17 mouse cellular contexts compared by ENCODE assay signal in genomic region chr14:24542901-24543300, GRCm38 (mm10). TPM values are rescaled to one million over a fixed set of nuclear protein-coding genes. Genes with fewer than 3 reads are reported as not detected.
DNase-seq lines count a peak whose midpoint lies in the region; ATAC-seq and TF ChIP-seq lines count a peak whose summit lies in the region.
"Had no signal": no experiment of that assay in that cellular context is flagged by ENCODE, and none has a peak within 500 bp of the region (broad histone marks: within the 10 kb centered on the region; RNA-seq: fewer than 3 reads in every experiment).

No protein-coding gene starts in this region.

- TF ChIP-seq CTCF in forebrain, postnatal 0 days (IDR thresholded peaks at IDR 0.05; ENCODE audit: low read depth), result no peak
- TF ChIP-seq CTCF in heart, adult 2 months (IDR thresholded peaks at IDR 0.05), result no peak

- peaks cover 9% of the 10 kb centered on the region for H3K9me3 ChIP-seq in forebrain, embryonic 13.5 days (replicated peaks)
- H3K9me3 ChIP-seq in forebrain, postnatal 0 days (ENCODE audit: low read length), result no peaks in the 10 kb centered on the region
- no peaks in the 10 kb centered on the region; the same call in 1 of the 2 replicates for H3K9me3 ChIP-seq in midbrain, embryonic 11.5 days (ENCODE audit: control insufficient read depth, low read length)
- no peaks in the 10 kb centered on the region for H3K9me3 ChIP-seq in midbrain, embryonic 16.5 days (replicated peaks; ENCODE audit: control insufficient read depth, low read length, poor library complexity, severe bottlenecking)
- H3K9me3 ChIP-seq in limb, embryonic 15.5 days, result no peaks in the 10 kb centered on the region
- H3K9me3 ChIP-seq: kidney, embryonic 15.5 days had no signal

- TF ChIP-seq EP300 in heart, adult 2 months (IDR thresholded peaks at IDR 0.05; ENCODE audit: insufficient read depth, low read depth, low read length), result no peak

- peaks cover 9% of the 10 kb centered on the region for H3K4me1 ChIP-seq in forebrain, embryonic 13.5 days
- H3K4me1 ChIP-seq in forebrain, postnatal 0 days (ENCODE audit: insufficient read depth), result no peaks in the 10 kb centered on the region
- H3K4me1 ChIP-seq in midbrain, embryonic 11.5 days (ENCODE audit: control insufficient read depth, insufficient read depth, low read length), result no peaks in the 10 kb centered on the region
- H3K4me1 ChIP-seq in midbrain, embryonic 16.5 days (ENCODE audit: control insufficient read depth, insufficient read depth, low read length), result no peaks in the 10 kb centered on the region
- no peaks in the 10 kb centered on the region for H3K4me1 ChIP-seq in limb, embryonic 15.5 days
- H3K4me1 ChIP-seq in heart, adult 2 months (ENCODE audit: control insufficient read depth, insufficient read depth, low read length), result no peaks in the 10 kb centered on the region
- H3K4me1 ChIP-seq: kidney, embryonic 15.5 days had no signal

- H3K27ac ChIP-seq in forebrain, embryonic 13.5 days, result peak overlapping the region; percentile 59
- no peak overlapping the region for H3K27ac ChIP-seq in forebrain, postnatal 0 days (ENCODE audit: low read depth, low read length)
- H3K27ac ChIP-seq in midbrain, embryonic 11.5 days (ENCODE audit: low read depth, low read length), result no peak overlapping the region
- H3K27ac ChIP-seq in midbrain, embryonic 16.5 days (ENCODE audit: low read length), result no peak overlapping the region
- peak overlapping the region; percentile 3; the same call in 1 of the 2 replicates for H3K27ac ChIP-seq in limb, embryonic 15.5 days
- no peak overlapping the region for H3K27ac ChIP-seq in heart, adult 2 months
- H3K27ac ChIP-seq: kidney, embryonic 15.5 days; liver, embryonic 14.5 days; stomach, postnatal 0 days had no signal

- no peaks in the 10 kb centered on the region for H3K79me2 ChIP-seq in heart, adult 2 months (replicated peaks; ENCODE audit: control insufficient read depth, insufficient read depth, low read length)

- no peaks in the 10 kb centered on the region for H3K36me3 ChIP-seq in forebrain, embryonic 13.5 days (ENCODE audit: poor library complexity, severe bottlenecking)
- H3K36me3 ChIP-seq in forebrain, postnatal 0 days (ENCODE audit: insufficient read depth), result no peaks in the 10 kb centered on the region
- H3K36me3 ChIP-seq in midbrain, embryonic 11.5 days (ENCODE audit: control insufficient read depth, insufficient read depth, low read length), result no peaks in the 10 kb centered on the region
- H3K36me3 ChIP-seq in midbrain, embryonic 16.5 days (ENCODE audit: control insufficient read depth, insufficient read depth, low read length), result no peaks in the 10 kb centered on the region
- H3K36me3 ChIP-seq in limb, embryonic 15.5 days, result no peaks in the 10 kb centered on the region
- no peaks in the 10 kb centered on the region for H3K36me3 ChIP-seq in heart, adult 2 months (ENCODE audit: control insufficient read depth, insufficient read depth, low read length)
- H3K36me3 ChIP-seq: kidney, embryonic 15.5 days had no signal

- H3K4me3 ChIP-seq in forebrain, embryonic 13.5 days, result no peak overlapping the region
- H3K4me3 ChIP-seq in forebrain, postnatal 0 days (ENCODE audit: low read depth, low read length), result no peak overlapping the region
- H3K4me3 ChIP-seq in midbrain, embryonic 11.5 days (ENCODE audit: low read depth, low read length), result no peak overlapping the region
- no peak overlapping the region for H3K4me3 ChIP-seq in midbrain, embryonic 16.5 days (ENCODE audit: low read depth, low read length)
- H3K4me3 ChIP-seq in limb, embryonic 15.5 days, result no peak overlapping the region
- H3K4me3 ChIP-seq in heart, adult 2 months, result no peak overlapping the region
- H3K4me3 ChIP-seq: kidney, embryonic 15.5 days had no signal

- WGBS in forebrain, embryonic 13.5 days, result 66% methylated on average over 4 of the region's 4 CpGs
- WGBS in forebrain, postnatal 0 days, result 39% methylated on average over 4 of the region's 4 CpGs
- WGBS in midbrain, embryonic 11.5 days, result 81% methylated on average over 4 of the region's 4 CpGs
- WGBS in midbrain, embryonic 16.5 days, result 58% methylated on average over 4 of the region's 4 CpGs
- WGBS in limb, embryonic 15.5 days, result 43% methylated on average over 4 of the region's 4 CpGs
- 81% methylated on average over 4 of the region's 4 CpGs for WGBS in heart, adult 2 months

- no peak overlapping the region for H3K9ac ChIP-seq in forebrain, embryonic 13.5 days
- H3K9ac ChIP-seq in forebrain, postnatal 0 days, result no peak overlapping the region
- no peak overlapping the region for H3K9ac ChIP-seq in midbrain, embryonic 11.5 days (ENCODE audit: low read length)
- H3K9ac ChIP-seq in midbrain, embryonic 16.5 days (ENCODE audit: low read depth, low read length), result no peak overlapping the region
- no peak overlapping the region for H3K9ac ChIP-seq in limb, embryonic 15.5 days
- no peak overlapping the region for H3K9ac ChIP-seq in heart, adult 2 months (ENCODE audit: low read depth, low read length)
- H3K9ac ChIP-seq: kidney, embryonic 15.5 days; liver, embryonic 14.5 days had no signal

- intact Hi-C loops in heart, adult 2 months (cut with DNase I), result no loop called here

- no peak for DNase-seq in forebrain, postnatal 0 days
- DNase-seq in midbrain, embryonic 11.5 days (ENCODE audit: low spot score, missing footprints), result peak; percentile 69
- DNase-seq in cerebellum, postnatal 14 days, result peak; percentile 70 to 86
- DNase-seq in heart, adult 2 months, result no peak
- no peak for DNase-seq in left cerebral cortex, adult 18-20 months (ENCODE audit: low spot score in 2 of 2)
- DNase-seq: adrenal gland, postnatal 25 days; gastrocnemius, postnatal 10 days; heart, postnatal 14 days; lung, postnatal 10 days; right cerebral cortex, adult 18-20 months; thymus, postnatal 25 days had no signal

- no peaks in the 10 kb centered on the region for H3K27me3 ChIP-seq in forebrain, embryonic 13.5 days
- no peaks in the 10 kb centered on the region for H3K27me3 ChIP-seq in forebrain, postnatal 0 days (ENCODE audit: insufficient read depth, low read length)
- no peaks in the 10 kb centered on the region for H3K27me3 ChIP-seq in midbrain, embryonic 11.5 days (ENCODE audit: control insufficient read depth, insufficient read depth, low read length)
- H3K27me3 ChIP-seq in midbrain, embryonic 16.5 days (ENCODE audit: control insufficient read depth, insufficient read depth, low read depth, low read length), result no peaks in the 10 kb centered on the region
- H3K27me3 ChIP-seq in limb, embryonic 15.5 days, result no peaks in the 10 kb centered on the region
- H3K27me3 ChIP-seq in heart, adult 2 months (ENCODE audit: control insufficient read depth, insufficient read depth, low read length), result no peaks in the 10 kb centered on the region
- H3K27me3 ChIP-seq: kidney, embryonic 15.5 days had no signal

- H3K4me2 ChIP-seq in forebrain, embryonic 13.5 days, result no peak overlapping the region
- H3K4me2 ChIP-seq in forebrain, postnatal 0 days (ENCODE audit: low read depth), result no peak overlapping the region
- no peak overlapping the region for H3K4me2 ChIP-seq in midbrain, embryonic 11.5 days
- H3K4me2 ChIP-seq in midbrain, embryonic 16.5 days (ENCODE audit: low read length), result no peak overlapping the region
- no peak overlapping the region for H3K4me2 ChIP-seq in limb, embryonic 15.5 days
- H3K4me2 ChIP-seq: kidney, embryonic 15.5 days had no signal

- ATAC-seq in forebrain, embryonic 13.5 days, result peak; percentile 48; the same call in 1 of the 2 replicates
- no peak for ATAC-seq in forebrain, postnatal 0 days
- no peak for ATAC-seq in midbrain, embryonic 11.5 days (ENCODE audit: low FRiP score)
- no peak for ATAC-seq in midbrain, embryonic 16.5 days
- ATAC-seq in limb, embryonic 15.5 days (ENCODE audit: insufficient number of reproducible peaks, low FRiP score, low TSS enrichment, low read depth), result no peak

- TF ChIP-seq POLR2A in heart, adult 2 months (IDR thresholded peaks at IDR 0.05; ENCODE audit: insufficient read depth, low read depth, low read length), result no peak

RNA-seq across cellular contexts. Expression of gene Rps24, which starts 56.0 kb away (rescaled TPM):
- 701 and 859 TPM in 2 replicates for polyA plus RNA-seq in forebrain, embryonic 13.5 days (2015; fragmentation: Nextera tagmentation; extraction: Ambion mirVana)
- total RNA-seq in forebrain, postnatal 0 days (2014; rRNA removed), result 1,310 and 1,631 TPM in 2 replicates
- 795 and 979 TPM in 2 replicates for polyA plus RNA-seq in forebrain, postnatal 0 days (2015; fragmentation: Nextera tagmentation; extraction: Ambion mirVana)
- 1,094 and 1,112 TPM in 2 replicates for polyA plus RNA-seq in midbrain, embryonic 11.5 days (2014; fragmentation: Nextera tagmentation; extraction: Ambion mirVana)
- 498 and 513 TPM in 2 replicates for polyA plus RNA-seq in midbrain, embryonic 16.5 days (2015; fragmentation: Nextera tagmentation; extraction: Ambion mirVana)
- polyA plus RNA-seq in limb, embryonic 15.5 days (2015; fragmentation: Nextera tagmentation; extraction: Ambion mirVana), result 698 and 866 TPM in 2 replicates
- 100 to 1,000 TPM; 851 to 971 TPM for total RNA-seq in heart, adult 2 months (2021)
- polyA plus RNA-seq in heart, adult 2 months (2012; rRNA removed), result 642 and 1,106 TPM in 2 replicates
- total RNA-seq in left cerebral cortex, adult 18-20 months (2021), result 100 to 1,000 TPM; 776 to 777 TPM

RNA-seq across cellular contexts. Expression of gene Polr3a, which starts 56.0 kb away (rescaled TPM):
- 22.1 and 23.2 TPM in 2 replicates for polyA plus RNA-seq in forebrain, embryonic 13.5 days (2015; fragmentation: Nextera tagmentation; extraction: Ambion mirVana)
- 19.5 and 29.9 TPM in 2 replicates for total RNA-seq in forebrain, postnatal 0 days (2014; rRNA removed)
- polyA plus RNA-seq in forebrain, postnatal 0 days (2015; fragmentation: Nextera tagmentation; extraction: Ambion mirVana), result 8.1 and 13.4 TPM in 2 replicates
- 17.6 and 17.9 TPM in 2 replicates for polyA plus RNA-seq in midbrain, embryonic 11.5 days (2014; fragmentation: Nextera tagmentation; extraction: Ambion mirVana)
- 17.9 and 18.9 TPM in 2 replicates for polyA plus RNA-seq in midbrain, embryonic 16.5 days (2015; fragmentation: Nextera tagmentation; extraction: Ambion mirVana)
- 17.0 and 19.4 TPM in 2 replicates for polyA plus RNA-seq in limb, embryonic 15.5 days (2015; fragmentation: Nextera tagmentation; extraction: Ambion mirVana)
- 10 to 100 TPM; 10.3 to 11.0 TPM for total RNA-seq in heart, adult 2 months (2021)
- polyA plus RNA-seq in heart, adult 2 months (2012; rRNA removed), result 4.7 and 10.3 TPM in 2 replicates
- 10 to 100 TPM; 31.7 to 35.0 TPM for total RNA-seq in left cerebral cortex, adult 18-20 months (2021)

Comparison
In these comparisons a context has a peak if more than half of its experiments do, and no peak if none do; other contexts are left out.
1. H3K27ac ChIP-seq: peak in forebrain, embryonic 13.5 days (single experiment) and limb, embryonic 15.5 days (single experiment); none in forebrain, postnatal 0 days (single experiment), midbrain, embryonic 11.5 days (single experiment), midbrain, embryonic 16.5 days (single experiment) and heart, adult 2 months (single experiment).
2. DNase-seq: peak in midbrain, embryonic 11.5 days (single experiment) and cerebellum, postnatal 14 days (2 of 2); none in forebrain, postnatal 0 days (single experiment), heart, adult 2 months (0 of 2) and left cerebral cortex, adult 18-20 months (0 of 2).